Mouse (Mus musculus) liver, embryonic 14.5 days (tissue): ENCODE results near the gene Hgd.

ENCODE experiments used
- CTCF ChIP-seq: IDR thresholded peaks from 2 replicates; pipeline ENCODE4 v1.5.1; 2016; ENCODE audit warnings: antibody characterized with exemption, low read depth, control low read depth
- EP300 ChIP-seq: IDR thresholded peaks from 2 replicates; pipeline ENCODE4 v1.6.1; 2016; ENCODE audit warnings: antibody characterized with exemption, low read depth

- TF ChIP-seq CTCF = no peak
- TF ChIP-seq EP300 = no peak
Observed at GRCm38 (mm10) chr16:37635095-37635494, 55.1 kb downstream of the Hgd start.
